Mouse (Mus musculus) lung, embryonic 14.5 days (tissue): ENCODE data around the gene Scrn1. TPM values are rescaled to one million over a fixed set of nuclear protein-coding genes. Genes with fewer than 3 reads are reported as not detected.

Experiments used
- ATAC-seq: fragments of 200-750 bp; cut with Nextera tagmentation; 2 replicates; pipeline ENCODE4 v1.8.0; 2017; ENCODE audit warnings: mild to moderate bottlenecking, moderate TSS enrichment, moderate library complexity; ENCODE audit not compliant: insufficient read depth
- DNase-seq: peaks from one replicate; pipeline ENCODE4 v3.0.0-alpha.2; 2015
- H3K27ac ChIP-seq: fragments of 300-500 bp; sonication (generic); 2 replicates; pipeline ENCODE4 v1.5.1; 2014; ENCODE audit warnings: low read depth, mild to moderate bottlenecking, moderate library complexity
- H3K27me3 ChIP-seq: fragments of 300-500 bp; sonication (generic); 2 replicates; pipeline ENCODE4 v1.6.1; 2014; ENCODE audit warnings: low read length, control low read depth; ENCODE audit not compliant: insufficient read depth
- H3K36me3 ChIP-seq: fragments of 300-500 bp; sonication (generic); 2 replicates; pipeline ENCODE4 v1.6.1; 2014; ENCODE audit warnings: control low read depth; ENCODE audit not compliant: insufficient read depth
- H3K4me1 ChIP-seq: fragments of 300-500 bp; sonication (generic); 2 replicates; pipeline ENCODE4 v1.6.1; 2014; ENCODE audit warnings: antibody characterized with exemption, control low read depth; ENCODE audit not compliant: insufficient read depth
- H3K4me2 ChIP-seq: fragments of 300-500 bp; sonication (generic); 2 replicates; pipeline ENCODE4 v1.6.1; 2014; ENCODE audit warnings: mild to moderate bottlenecking
- H3K4me3 ChIP-seq: fragments of 300-500 bp; sonication (generic); 2 replicates; pipeline ENCODE4 v1.5.1; 2014; ENCODE audit warnings: low read depth, low read length
- H3K9ac ChIP-seq: fragments of 300-500 bp; sonication (generic); 2 replicates; pipeline ENCODE4 v1.6.1; 2014
- H3K9me3 ChIP-seq: fragments of 300-500 bp; sonication (generic); 2 replicates; pipeline ENCODE4 v1.6.1; 2016; ENCODE audit warnings: low read depth, low read length, control low read depth
- CTCF ChIP-seq: IDR thresholded peaks from 2 replicates; pipeline ENCODE4 v1.5.1; 2016; ENCODE audit warnings: antibody characterized with exemption, low read depth
- WGBS: fragments of 180-500 bp; shearing (Covaris S2); extraction: QIAGEN DNeasy Blood & Tissue Kit; methylation state at CpG from one replicate; pipeline ENCODE4 v1.1.7; 2014; 5-methylcytosine and 5-hydroxymethylcytosine counted together
- polyA plus RNA-seq: library from polyadenylated mRNA; unstranded; fragments of >200 nt; fragmentation: Nextera tagmentation; extraction: Ambion mirVana; gene quantifications from 2 replicates; pipeline ENCODE4 v1.2.1, GENCODE M21; 2014

Gene Scrn1
- polyA plus RNA-seq, 1 experiment from 2014 or later = 1.9 TPM

DNA sequence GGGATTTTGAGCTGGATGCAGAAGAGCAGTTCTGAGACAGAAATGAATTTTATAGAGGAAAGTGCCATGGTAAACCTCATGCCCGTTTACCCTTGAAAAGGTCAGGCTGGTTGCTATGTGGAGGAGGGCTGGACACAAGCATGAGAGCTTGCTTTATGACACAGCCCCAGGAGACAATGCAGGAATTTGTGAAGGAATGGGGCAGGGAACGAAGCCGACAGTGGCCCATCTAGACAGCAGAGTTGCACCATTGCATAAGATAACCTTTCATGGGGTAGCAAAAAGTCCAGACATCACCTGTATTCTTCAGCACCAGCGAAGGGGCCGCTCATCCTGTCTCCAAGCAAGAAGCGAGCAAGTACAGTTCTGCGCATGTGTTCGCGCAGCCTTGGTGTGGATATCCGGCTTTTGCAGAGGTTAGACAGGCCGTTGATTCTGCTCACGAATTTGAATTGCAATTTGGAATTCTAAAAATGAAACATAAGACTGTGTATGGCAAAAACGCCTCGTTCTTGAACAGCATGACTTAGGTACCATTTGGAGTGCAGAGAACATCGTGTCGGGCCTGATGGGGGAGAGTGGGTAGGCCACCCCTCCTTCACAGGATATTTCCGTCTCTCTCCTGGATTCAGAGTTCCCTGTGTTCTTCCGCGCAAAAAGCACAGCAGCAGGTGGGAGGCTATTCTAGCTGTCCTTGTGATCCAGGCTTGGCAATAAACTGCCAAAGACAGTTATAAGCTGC, 90.2 kb downstream of the Scrn1 start:
- Histone ChIP-seq H3K36me3 (no peaks in the 10 kb centered on the region), H3K9ac (no peak overlapping the region), H3K4me3 (no peak overlapping the region), H3K27ac (no peak overlapping the region), H3K27me3 (no peaks in the 10 kb centered on the region), H3K9me3 (no peaks in the 10 kb centered on the region), H3K4me1 (no peaks in the 10 kb centered on the region), H3K4me2 (no peak overlapping the region)
- ATAC-seq = no peak
- TF ChIP-seq CTCF = no peak
- DNase-seq = no peak
- 83% methylated on average over 19 of the region's 19 CpGs for WGBS

DNA sequence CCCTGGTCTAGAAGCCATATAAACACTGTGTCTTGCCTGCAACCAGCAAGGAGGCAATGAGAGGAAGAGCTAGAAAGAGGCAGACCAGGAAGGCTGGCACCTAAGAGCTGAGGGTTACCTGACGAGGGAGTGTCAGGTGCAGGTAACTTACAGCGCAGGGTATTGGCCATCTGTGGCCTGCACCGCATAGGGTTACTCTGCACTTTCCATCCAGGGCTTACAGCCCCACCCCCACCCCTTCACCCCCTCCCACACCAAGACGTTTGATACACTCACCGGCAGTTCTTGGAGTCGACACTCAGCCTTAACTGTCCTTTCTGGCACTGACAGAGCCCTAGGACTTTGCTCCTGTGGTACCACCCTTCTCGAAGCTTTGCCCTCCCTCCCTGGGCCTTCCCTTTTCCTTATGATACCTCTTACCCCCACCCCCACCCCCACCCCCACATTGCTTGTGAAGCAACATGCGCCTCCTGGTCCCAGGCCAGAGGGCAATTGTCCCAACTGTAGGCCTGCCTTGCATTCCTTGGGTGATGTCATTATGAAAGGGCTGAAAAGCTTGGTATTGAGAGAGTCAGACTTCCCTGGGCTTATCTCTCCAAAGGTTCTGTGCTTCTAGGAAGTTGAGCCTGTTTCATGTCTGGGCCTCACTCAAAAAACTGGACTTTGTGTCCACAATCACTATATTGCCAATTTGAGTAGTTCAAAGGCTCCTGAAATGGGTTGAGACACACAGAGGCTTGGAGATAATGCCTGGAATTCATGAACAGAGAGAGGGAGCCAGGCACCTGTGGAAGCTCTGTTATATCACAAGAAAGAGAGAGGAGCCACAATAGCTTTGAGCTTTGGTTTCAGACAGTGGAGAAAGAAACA, 93.2 kb downstream of the Scrn1 start:
- H3K4me1 ChIP-seq = no peaks in the 10 kb centered on the region
- DNase-seq (no peak), ATAC-seq (no peak)
- TF ChIP-seq CTCF = no peak
- no peak overlapping the region for H3K4me2 ChIP-seq
- H3K27me3 ChIP-seq = no peaks in the 10 kb centered on the region
- H3K36me3 ChIP-seq = no peaks in the 10 kb centered on the region
- H3K27ac ChIP-seq = no peak overlapping the region
- WGBS = 55% methylated on average over 8 of the region's 8 CpGs
- H3K9ac ChIP-seq = no peak overlapping the region
- H3K9me3 ChIP-seq = no peaks in the 10 kb centered on the region
- H3K4me3 ChIP-seq = no peak overlapping the region

DNA sequence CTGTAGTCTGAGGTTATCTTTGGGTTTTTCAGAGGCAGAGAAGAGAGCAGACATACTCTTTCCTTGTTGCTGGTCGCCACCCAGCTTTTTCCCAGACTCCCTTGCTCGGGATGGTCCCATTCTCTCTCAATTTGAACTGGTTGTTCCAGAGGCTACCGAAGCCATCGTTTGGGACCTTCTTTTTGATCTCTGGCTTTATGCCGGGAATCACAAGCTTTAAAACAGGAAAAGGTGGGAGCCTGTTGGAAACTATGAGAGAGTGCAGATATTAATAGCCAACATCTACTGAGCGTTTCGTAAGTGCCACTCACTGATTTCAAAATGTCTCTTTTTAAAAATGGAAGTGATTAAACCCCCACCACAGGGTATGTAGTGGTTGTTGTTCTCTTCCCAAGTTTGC, 94.4 kb downstream of the Scrn1 start:
- ATAC-seq (no peak), DNase-seq (no peak)
- H3K4me3 ChIP-seq = no peak overlapping the region
- no peak overlapping the region for H3K9ac ChIP-seq
- 82% methylated on average over 7 of the region's 7 CpGs for WGBS
- H3K4me2 ChIP-seq = no peak overlapping the region
- H3K27ac ChIP-seq = no peak overlapping the region
- no peak for TF ChIP-seq CTCF
- no peaks in the 10 kb centered on the region for H3K9me3 ChIP-seq
- no peaks in the 10 kb centered on the region for H3K36me3 ChIP-seq
- H3K4me1 ChIP-seq = peaks cover 3% of the 10 kb centered on the region; the same call in 1 of the 2 replicates
- H3K27me3 ChIP-seq = no peaks in the 10 kb centered on the region

- whole genome bisulfite sequencing = 85% methylated on average over 3 of the region's 3 CpGs
- H3K4me2 ChIP-seq = no peak overlapping the region
- H3K4me1 ChIP-seq = peaks cover 3% of the 10 kb centered on the region; the same call in 1 of the 2 replicates
These were observed 98.9 kb downstream of the Scrn1 start for GRCm38 (mm10) chr6:54467371-54467770.

DNA sequence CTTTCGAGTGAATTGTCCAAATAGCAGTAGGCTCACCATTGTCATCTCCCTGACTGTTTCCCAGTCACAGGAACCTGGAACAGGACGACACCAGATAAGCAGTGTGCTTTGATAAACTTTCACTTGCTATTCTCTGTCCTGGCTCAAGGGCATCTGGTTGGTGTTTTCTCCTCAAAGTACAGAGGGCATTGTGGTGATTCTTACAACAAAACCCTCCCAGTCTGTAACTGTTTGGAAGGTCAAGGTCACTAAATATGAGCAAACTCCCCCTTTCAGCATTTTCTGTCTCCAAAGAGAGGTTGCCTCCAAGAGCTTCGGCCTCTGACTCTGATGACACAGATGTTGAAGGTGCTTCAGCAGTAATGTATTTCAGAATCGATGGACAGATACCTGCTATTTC, 101.4 kb downstream of the Scrn1 start:
- Histone ChIP-seq H3K27ac (no peak overlapping the region), H3K4me3 (no peak overlapping the region), H3K4me1 (peaks cover 3% of the 10 kb centered on the region; the same call in 1 of the 2 replicates), H3K9ac (no peak overlapping the region), H3K36me3 (no peaks in the 10 kb centered on the region), H3K4me2 (no peak overlapping the region), H3K9me3 (no peaks in the 10 kb centered on the region), H3K27me3 (no peaks in the 10 kb centered on the region)
- DNase-seq (no peak), ATAC-seq (no peak)
- no peak for TF ChIP-seq CTCF
- WGBS = 73% methylated on average over 4 of the region's 4 CpGs

More at GRCm38 (mm10) chr6:54467371-54467770, 98.9 kb downstream of the Scrn1 start:
- H3K9me3 ChIP-seq = no peaks in the 10 kb centered on the region
- no peak for TF ChIP-seq CTCF
- ATAC-seq = no peak
- no peak overlapping the region for H3K9ac ChIP-seq
- no peaks in the 10 kb centered on the region for H3K27me3 ChIP-seq
- H3K36me3 ChIP-seq = no peaks in the 10 kb centered on the region
- no peak overlapping the region for H3K4me3 ChIP-seq
- H3K27ac ChIP-seq = peak overlapping the region; percentile 36; the same call in 1 of the 2 replicates
- DNase-seq = peak; percentile 30

DNA sequence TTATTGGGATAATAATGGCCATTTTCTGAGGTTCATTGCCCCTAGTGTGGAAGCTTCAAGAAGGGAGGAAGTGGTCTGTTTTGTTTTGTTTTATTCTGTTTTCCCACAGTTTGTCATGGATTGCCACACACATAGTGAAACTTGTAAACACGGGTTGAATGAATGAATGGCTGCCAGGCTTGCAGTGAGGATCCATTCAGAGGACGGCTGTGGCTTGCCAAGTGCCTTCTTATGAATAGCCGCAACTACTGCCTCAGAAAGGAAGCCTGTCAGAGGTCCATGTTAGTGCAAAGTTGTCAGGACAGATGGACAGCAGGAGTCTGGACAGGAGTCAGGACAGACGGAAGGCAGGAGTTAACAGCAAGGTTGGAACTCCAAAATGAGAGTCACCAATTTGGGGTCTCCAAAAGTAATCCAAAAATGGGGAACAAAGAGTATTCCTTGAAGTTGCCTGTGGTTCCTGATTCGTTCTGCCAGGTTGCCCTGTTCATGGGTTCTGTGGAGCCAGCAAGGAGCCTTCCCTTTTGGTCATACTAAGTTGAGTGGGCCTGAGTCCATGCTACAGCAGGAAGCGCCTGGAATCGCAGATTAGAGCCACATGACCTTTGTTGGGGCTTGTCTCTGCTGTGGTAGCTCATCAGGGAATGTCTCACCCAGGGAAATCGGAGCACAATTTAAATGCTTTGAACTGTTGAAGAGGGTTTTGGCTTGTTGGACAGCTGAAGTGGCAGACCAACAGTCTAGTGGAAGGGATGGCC, 102.4 kb downstream of the Scrn1 start:
- WGBS = 58% methylated on average over 8 of the region's 8 CpGs
- Histone ChIP-seq H3K4me2 (no peak overlapping the region), H3K27me3 (no peaks in the 10 kb centered on the region), H3K27ac (no peak overlapping the region), H3K9ac (no peak overlapping the region), H3K36me3 (no peaks in the 10 kb centered on the region), H3K4me3 (no peak overlapping the region), H3K4me1 (peaks cover 3% of the 10 kb centered on the region; the same call in 1 of the 2 replicates), H3K9me3 (no peaks in the 10 kb centered on the region)
- peak; percentile 71 for DNase-seq
- ATAC-seq = no peak
- TF ChIP-seq CTCF = no peak
